Mouse (Mus musculus) heart, adult 2 months (tissue): ENCODE measurements around the gene Actl11.

ENCODE experiments used
- CTCF ChIP-seq: fragments of 200-600 bp; IDR thresholded peaks from 2 replicates; pipeline ENCODE4 v1.8.1; 2022; ENCODE audit warnings: antibody characterized with exemption, mild to moderate bottlenecking, moderate library complexity
- POLR2A ChIP-seq: fragments of 200-500 bp; IDR thresholded peaks from 2 replicates; pipeline ENCODE4 v1.6.1; 2011; ENCODE audit warnings: mild to moderate bottlenecking, low read depth, low read length, control low read depth; ENCODE audit not compliant: insufficient read depth

DNA sequence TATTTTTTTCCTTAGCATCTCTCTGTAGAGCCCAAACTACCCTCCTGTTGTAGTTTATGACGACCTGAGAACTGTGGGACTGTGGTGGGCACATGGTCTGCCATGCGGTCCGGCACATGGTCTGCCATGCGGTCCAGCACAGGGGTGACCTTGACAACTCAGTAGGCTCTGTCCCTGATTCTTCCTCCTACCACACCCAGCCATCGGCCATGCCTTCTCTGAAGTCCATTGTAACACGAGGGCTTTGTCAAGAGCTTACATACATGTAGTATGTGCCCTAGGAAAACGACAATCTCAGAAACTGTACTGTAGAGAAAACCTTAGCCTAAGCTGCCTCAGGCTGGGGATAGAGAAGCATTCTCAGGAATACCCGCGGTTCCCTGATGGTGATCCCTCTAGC is 36.4 kb downstream of the Actl11 start:
- TF ChIP-seq CTCF, result no peak
- no peak for TF ChIP-seq POLR2A
